Mouse (Mus musculus): ENCODE measurements around the gene Gm42669. TPM values are rescaled to one million over a fixed set of nuclear protein-coding genes. Genes with fewer than 3 reads are reported as not detected.

The Gm42669 gene
- total RNA-seq, 2 experiments from 2014 or later = 0.18 to 0.20 TPM

- DNase-seq (ENCODE audit: low spot score in 2 of 2) = no peak
These were observed 11.2 kb downstream of the Gm42669 start for GRCm38 (mm10) chr5:107518602-107519001.

GRCm38 (mm10) chr5:107521386-107521785 is 14.0 kb downstream of the Gm42669 start:
- DNase-seq (ENCODE audit: low spot score in 2 of 2) = no peak

- no peak for DNase-seq (ENCODE audit: low spot score in 2 of 2)
These were observed 14.5 kb downstream of the Gm42669 start for GRCm38 (mm10) chr5:107521897-107522296.

- peak; percentile 30 to 60 for DNase-seq (ENCODE audit: low spot score in 2 of 2)
These were observed 16.9 kb downstream of the Gm42669 start for GRCm38 (mm10) chr5:107524281-107524680.

GRCm38 (mm10) chr5:107528856-107529255 is 21.4 kb downstream of the Gm42669 start:
- no peak for DNase-seq (ENCODE audit: low spot score in 2 of 2)

- no peak for DNase-seq (ENCODE audit: low spot score in 2 of 2)
These were observed 26.2 kb downstream of the Gm42669 start for GRCm38 (mm10) chr5:107533590-107533989.

GRCm38 (mm10) chr5:107534581-107534980 is 27.2 kb downstream of the Gm42669 start, which contains the start of gene 1700028K03Rik:
Gene 1700028K03Rik, plus strand, starts transcription at chr5:107534709.
- DNase-seq (ENCODE audit: low spot score in 2 of 2) = no peak

GRCm38 (mm10) chr5:107541696-107542095 is 34.3 kb downstream of the Gm42669 start:
- DNase-seq (ENCODE audit: low spot score in 2 of 2) = no peak

- no peak for DNase-seq (ENCODE audit: low spot score in 2 of 2)
These were observed 38.5 kb downstream of the Gm42669 start for GRCm38 (mm10) chr5:107545927-107546326.

- no peak for DNase-seq (ENCODE audit: low spot score in 2 of 2)
These were observed 40.5 kb downstream of the Gm42669 start for GRCm38 (mm10) chr5:107547955-107548354.

GRCm38 (mm10) chr5:107548444-107548843 is 41.0 kb downstream of the Gm42669 start:
- no peak for DNase-seq (ENCODE audit: low spot score in 2 of 2)

- no peak for DNase-seq (ENCODE audit: low spot score in 2 of 2)
These were observed 46.9 kb downstream of the Gm42669 start for GRCm38 (mm10) chr5:107554336-107554735.

- no peak for DNase-seq (ENCODE audit: low spot score in 2 of 2)
These were observed 49.5 kb downstream of the Gm42669 start for GRCm38 (mm10) chr5:107556969-107557368.

- DNase-seq (ENCODE audit: low spot score in 2 of 2) = peak in 1 of 2 experiments; percentile 7
These were observed 61.7 kb downstream of the Gm42669 start for GRCm38 (mm10) chr5:107569148-107569547.

- DNase-seq (ENCODE audit: low spot score in 2 of 2) = peak; percentile 69 to 84
These were observed 90.1 kb downstream of the Gm42669 start, which contains the start of the genes Rpap2 and Glmn for GRCm38 (mm10) chr5:107597301-107598077. Gene Rpap2, plus strand, starts transcription at chr5:107597373. Gene Glmn, minus strand, starts transcription at chr5:107597888.

- DNase-seq (ENCODE audit: low spot score in 2 of 2) = no peak
These were observed 91.0 kb downstream of the Gm42669 start for GRCm38 (mm10) chr5:107598380-107598779.

- peak; percentile 57 to 83 for DNase-seq (ENCODE audit: low spot score in 2 of 2)
These were observed 103.8 kb downstream of the Gm42669 start for GRCm38 (mm10) chr5:107611224-107611623.

- no peak for DNase-seq (ENCODE audit: low spot score in 2 of 2)
These were observed 110.6 kb downstream of the Gm42669 start for GRCm38 (mm10) chr5:107617986-107618385.

- no peak for DNase-seq (ENCODE audit: low spot score in 2 of 2)
These were observed 113.9 kb downstream of the Gm42669 start for GRCm38 (mm10) chr5:107621327-107621726.

All from layer of hippocampus, adult 18-20 months (tissue).